Mouse (Mus musculus) liver, postnatal 0 days (tissue): ENCODE measurements around the gene Clcn6. TPM values are rescaled to one million over a fixed set of nuclear protein-coding genes. Genes with fewer than 3 reads are reported as not detected.

ENCODE experiments used
- ATAC-seq: fragments of 200-750 bp; cut with Nextera tagmentation; 2 replicates; pipeline ENCODE4 v1.8.0; 2017; ENCODE audit warnings: mild to moderate bottlenecking, moderate library complexity
- DNase-seq: peaks from one replicate; pipeline ENCODE4 v3.0.0-alpha.2; 2016
- H3K27ac ChIP-seq: fragments of 300-500 bp; sonication (generic); 2 replicates; pipeline ENCODE4 v1.5.1; 2014; ENCODE audit warnings: antibody characterized with exemption, moderate library complexity, mild to moderate bottlenecking, low read depth
- H3K27me3 ChIP-seq: fragments of 300-500 bp; sonication (generic); 2 replicates; pipeline ENCODE4 v1.6.1; 2014; ENCODE audit warnings: low read length, control low read depth, mixed read lengths; ENCODE audit not compliant: insufficient read depth
- H3K36me3 ChIP-seq: fragments of 300-500 bp; sonication (generic); replicated peaks from 2 replicates; pipeline ENCODE4 v1.6.1; 2014; ENCODE audit warnings: mild to moderate bottlenecking, control low read depth, low read length, moderate library complexity, mixed read lengths; ENCODE audit not compliant: insufficient read depth
- H3K4me1 ChIP-seq: fragments of 300-500 bp; sonication (generic); 2 replicates; pipeline ENCODE4 v1.6.1; 2014; ENCODE audit warnings: antibody characterized with exemption, mild to moderate bottlenecking, control low read depth; ENCODE audit not compliant: insufficient read depth
- H3K4me2 ChIP-seq: fragments of 300-500 bp; sonication (generic); 2 replicates; pipeline ENCODE4 v1.6.1; 2014; ENCODE audit warnings: low read depth, mild to moderate bottlenecking, low read length, moderate library complexity, mixed read lengths
- H3K4me3 ChIP-seq: fragments of 300-500 bp; sonication (generic); 2 replicates; pipeline ENCODE4 v1.5.1; 2014; ENCODE audit warnings: low read depth, low read length
- H3K9ac ChIP-seq: fragments of 300-500 bp; sonication (generic); replicated peaks from 2 replicates; pipeline ENCODE4 v1.6.1; 2014; ENCODE audit warnings: mild to moderate bottlenecking, moderate library complexity
- H3K9me3 ChIP-seq: fragments of 300-500 bp; sonication (generic); 2 replicates; pipeline ENCODE4 v1.6.1; 2016; ENCODE audit warnings: mild to moderate bottlenecking, control low read depth, low read length, mixed read lengths
- CTCF ChIP-seq: sonication (generic); IDR thresholded peaks from 2 replicates; pipeline ENCODE4 v1.5.1; 2016; ENCODE audit warnings: antibody characterized with exemption, low read depth
- EP300 ChIP-seq: IDR thresholded peaks from 2 replicates; pipeline ENCODE4 v1.6.1; 2016; ENCODE audit warnings: antibody characterized with exemption, low read depth, mild to moderate bottlenecking
- WGBS: fragments of 180-500 bp; shearing (Covaris S2); extraction: QIAGEN DNeasy Blood & Tissue Kit; methylation state at CpG from one replicate; pipeline ENCODE4 v1.1.7; 2014; ENCODE audit not compliant: insufficient replicate concordance; 5-methylcytosine and 5-hydroxymethylcytosine counted together
- polyA plus RNA-seq: library from polyadenylated mRNA; unstranded; fragments of >200 nt; fragmentation: Nextera tagmentation; extraction: Ambion mirVana; gene quantifications from 2 replicates; pipeline ENCODE4 v1.2.1, GENCODE M21; 2015

The Clcn6 gene
- polyA plus RNA-seq, 1 experiment from 2014 or later: 0.79 TPM

GRCm38 (mm10) chr4:148035440-148035839 lies 3.2 kb downstream of the Clcn6 start:
- Histone ChIP-seq H3K36me3 (0 out of 2 replicates have a peak, but pooled peaks cover 2% of the 10 kb centered on the region), H3K4me1 (peaks cover 24% of the 10 kb centered on the region), H3K27me3 (no peaks in the 10 kb centered on the region), H3K9me3 (no peaks in the 10 kb centered on the region), H3K4me2 (no peak overlapping the region), H3K9ac (no peak overlapping the region), H3K4me3 (no peak overlapping the region), H3K27ac (no peak overlapping the region)
- WGBS: 82% methylated on average over 3 of the region's 3 CpGs
- DNase-seq: no peak
- no peak for ATAC-seq
- TF ChIP-seq CTCF: no peak
- no peak for TF ChIP-seq EP300

GRCm38 (mm10) chr4:148033858-148034410 lies 4.7 kb downstream of the Clcn6 start:
- 0 out of 2 replicates have a peak, but pooled peaks cover 6% of the 10 kb centered on the region for H3K36me3 ChIP-seq
- no peaks in the 10 kb centered on the region for H3K9me3 ChIP-seq
- H3K4me3 ChIP-seq: no peak overlapping the region
- no peaks in the 10 kb centered on the region for H3K27me3 ChIP-seq
- no peak overlapping the region for H3K9ac ChIP-seq
- no peak overlapping the region for H3K4me2 ChIP-seq
- no peak overlapping the region for H3K27ac ChIP-seq
- no peak for ATAC-seq
- TF ChIP-seq EP300 (no peak), CTCF (no peak)
- DNase-seq: no peak
- H3K4me1 ChIP-seq: peaks cover 10% of the 10 kb centered on the region
- 67% methylated on average over 7 of the region's 7 CpGs for WGBS

- H3K27me3 ChIP-seq: no peaks in the 10 kb centered on the region
- no peak for TF ChIP-seq EP300
- TF ChIP-seq CTCF: no peak
- H3K4me1 ChIP-seq: no peaks in the 10 kb centered on the region
- peaks cover 20% of the 10 kb centered on the region for H3K36me3 ChIP-seq
- H3K9ac ChIP-seq: no peak overlapping the region
- DNase-seq: no peak
- WGBS: 83% methylated on average over 5 of the region's 5 CpGs
- H3K9me3 ChIP-seq: no peaks in the 10 kb centered on the region
- no peak for ATAC-seq
- H3K27ac ChIP-seq: no peak overlapping the region
- H3K4me2 ChIP-seq: no peak overlapping the region
- H3K4me3 ChIP-seq: no peak overlapping the region
These were observed 8.1 kb downstream of the Clcn6 start for GRCm38 (mm10) chr4:148030506-148030905.

GRCm38 (mm10) chr4:148029297-148029696 lies 9.3 kb downstream of the Clcn6 start:
- Histone ChIP-seq H3K27ac (no peak overlapping the region), H3K9me3 (no peaks in the 10 kb centered on the region), H3K9ac (no peak overlapping the region), H3K27me3 (no peaks in the 10 kb centered on the region), H3K36me3 (peaks cover 22% of the 10 kb centered on the region), H3K4me1 (no peaks in the 10 kb centered on the region), H3K4me2 (no peak overlapping the region), H3K4me3 (no peak overlapping the region)
- 91% methylated on average over 7 of the region's 7 CpGs for WGBS
- TF ChIP-seq CTCF (no peak), EP300 (no peak)
- DNase-seq (no peak), ATAC-seq (no peak)

GRCm38 (mm10) chr4:148024003-148024402 lies 14.6 kb downstream of the Clcn6 start:
- Histone ChIP-seq H3K27me3 (no peaks in the 10 kb centered on the region), H3K4me3 (no peak overlapping the region), H3K27ac (no peak overlapping the region), H3K36me3 (peaks cover 39% of the 10 kb centered on the region), H3K4me2 (no peak overlapping the region), H3K9ac (no peak overlapping the region), H3K4me1 (no peaks in the 10 kb centered on the region), H3K9me3 (no peaks in the 10 kb centered on the region)
- TF ChIP-seq CTCF (no peak), EP300 (no peak)
- DNase-seq (no peak), ATAC-seq (no peak)
- 78% methylated on average over 3 of the region's 3 CpGs for WGBS

- no peaks in the 10 kb centered on the region for H3K4me1 ChIP-seq
- peaks cover 47% of the 10 kb centered on the region for H3K36me3 ChIP-seq
- H3K4me2 ChIP-seq: no peak overlapping the region
- ATAC-seq (no peak), DNase-seq (no peak)
- 72% methylated on average over 2 of the region's 2 CpGs for WGBS
- no peak for TF ChIP-seq EP300
- no peaks in the 10 kb centered on the region for H3K9me3 ChIP-seq
- no peaks in the 10 kb centered on the region for H3K27me3 ChIP-seq
- no peak overlapping the region for H3K9ac ChIP-seq
- H3K4me3 ChIP-seq: no peak overlapping the region
- H3K27ac ChIP-seq: no peak overlapping the region
These were observed 20.2 kb downstream of the Clcn6 start for GRCm38 (mm10) chr4:148018410-148018809.

- H3K9me3 ChIP-seq: no peaks in the 10 kb centered on the region
- no peak overlapping the region for H3K4me2 ChIP-seq
- 65% methylated on average over 3 of the region's 3 CpGs for WGBS
- TF ChIP-seq EP300 (no peak), CTCF (no peak)
- no peak overlapping the region for H3K9ac ChIP-seq
- H3K36me3 ChIP-seq: peaks cover 53% of the 10 kb centered on the region
- H3K27me3 ChIP-seq: no peaks in the 10 kb centered on the region
- DNase-seq: no peak
- no peak overlapping the region for H3K27ac ChIP-seq
- H3K4me1 ChIP-seq: no peaks in the 10 kb centered on the region
- H3K4me3 ChIP-seq: no peak overlapping the region
- ATAC-seq: no peak
These were observed 21.6 kb downstream of the Clcn6 start for GRCm38 (mm10) chr4:148016981-148017380.
